Mouse (Mus musculus): Measurements from ENCODE around the gene Nmur1.
"Not testable (repeated sequence)": the region's sequence is repeated elsewhere in the genome, so short reads cannot be mapped to it uniquely, and the experiment has no call there.

- TF ChIP-seq CTCF (IDR thresholded peaks at IDR 0.05; ENCODE audit: borderline replicate concordance, extremely low read depth, insufficient read depth, insufficient read length): peak; percentile 42; the same call in 1 of the 2 replicates
- not testable (repeated sequence) for TF ChIP-seq POLR2A (IDR thresholded peaks at IDR 0.05; ENCODE audit: borderline replicate concordance, extremely low read depth, insufficient read depth, insufficient read length, poor library complexity, severe bottlenecking)
Measured at GRCm38 (mm10) chr1:86471504-86471961, 45.5 kb upstream of the Nmur1 start.

All from brain, embryonic 14.5 days (tissue).